Mouse (Mus musculus): ENCODE data around the gene Rapsn. TPM values are rescaled to one million over a fixed set of nuclear protein-coding genes. Genes with fewer than 3 reads are reported as not detected.
"Not testable (repeated sequence)": the region's sequence is repeated elsewhere in the genome, so short reads cannot be mapped to it uniquely, and the experiment has no call there.

Gene Rapsn
- polyA plus RNA-seq, 1 experiment = 10.3 TPM

DNA sequence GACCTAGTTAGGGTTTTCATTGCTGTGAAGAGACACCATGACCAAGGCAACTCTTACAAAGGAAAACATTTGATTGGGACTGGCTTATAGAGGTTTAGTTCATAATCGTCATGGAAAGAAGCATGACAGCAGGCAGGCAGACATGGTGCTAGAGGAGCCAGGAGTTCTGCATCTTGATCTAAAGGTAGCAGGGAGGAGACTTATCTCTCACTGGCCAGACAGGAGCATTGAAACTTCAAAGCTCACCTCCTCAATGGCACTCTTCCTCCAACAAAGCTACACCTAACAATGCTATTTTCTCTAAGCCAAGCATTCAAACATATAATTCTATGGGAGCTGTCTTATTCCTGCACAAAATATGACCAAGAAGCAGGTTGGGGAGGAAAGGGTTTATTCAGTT, 8.9 kb upstream of the Rapsn start:
- Histone ChIP-seq H3K4me3 (ENCODE audit: insufficient read depth, low read length) (no peak overlapping the region), H3K27ac (ENCODE audit: insufficient read depth, low read depth, low read length) (no peak overlapping the region), H3K4me1 (ENCODE audit: control insufficient read depth, insufficient read depth, low read length) (peaks cover 7% of the 10 kb centered on the region)
- no peak for TF ChIP-seq POLR2A (IDR thresholded peaks at IDR 0.05; ENCODE audit: borderline replicate concordance, low read depth, low read length)
- no peak for TF ChIP-seq CTCF (IDR thresholded peaks at IDR 0.05; ENCODE audit: low read depth, low read length)

DNA sequence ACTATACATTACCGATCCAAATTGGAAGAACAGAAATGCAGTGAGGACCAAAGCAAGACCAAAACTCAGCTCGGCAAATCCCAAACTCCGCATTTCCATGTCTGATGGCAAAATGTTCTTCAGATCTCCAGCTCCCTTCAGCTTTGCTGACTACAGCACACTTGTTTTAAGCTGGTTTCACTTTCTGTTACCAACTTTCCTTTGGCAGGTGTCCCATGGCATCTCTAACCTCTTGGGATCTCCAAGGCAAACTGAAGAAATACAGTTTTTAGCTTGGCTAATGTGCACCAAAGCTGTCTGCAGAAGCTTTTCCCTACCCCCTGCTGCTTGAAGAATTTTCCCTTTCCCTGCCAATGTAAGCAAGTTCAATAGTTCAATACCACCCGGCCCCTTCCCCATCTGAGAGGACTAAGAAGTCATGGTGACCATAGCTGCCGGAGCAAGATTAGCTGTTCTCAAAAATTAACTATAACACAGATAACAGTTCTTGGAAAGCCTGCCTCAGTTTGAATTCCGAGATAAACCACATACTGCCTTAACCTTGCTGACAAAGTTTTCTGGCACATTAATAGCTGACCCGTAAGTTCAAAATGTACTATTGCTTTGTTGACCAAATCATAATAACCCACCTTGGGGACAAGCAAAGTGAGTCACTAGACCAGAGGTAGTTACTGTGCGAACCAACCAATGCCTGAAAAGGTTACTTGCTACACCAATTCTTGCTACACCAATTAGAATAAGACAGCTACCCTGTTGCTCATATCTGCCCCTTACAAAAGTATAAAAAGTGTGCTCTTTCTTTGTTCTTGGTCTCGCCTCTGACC, 7.8 kb upstream of the Rapsn start:
- H3K4me1 ChIP-seq (ENCODE audit: control insufficient read depth, insufficient read depth, low read length) = peaks cover 7% of the 10 kb centered on the region
- no peak for TF ChIP-seq POLR2A (IDR thresholded peaks at IDR 0.05; ENCODE audit: borderline replicate concordance, low read depth, low read length)
- TF ChIP-seq CTCF (IDR thresholded peaks at IDR 0.05; ENCODE audit: low read depth, low read length) = no peak
- H3K4me3 ChIP-seq (ENCODE audit: insufficient read depth, low read length) = no peak overlapping the region
- no peak overlapping the region for H3K27ac ChIP-seq (ENCODE audit: insufficient read depth, low read depth, low read length)

DNA sequence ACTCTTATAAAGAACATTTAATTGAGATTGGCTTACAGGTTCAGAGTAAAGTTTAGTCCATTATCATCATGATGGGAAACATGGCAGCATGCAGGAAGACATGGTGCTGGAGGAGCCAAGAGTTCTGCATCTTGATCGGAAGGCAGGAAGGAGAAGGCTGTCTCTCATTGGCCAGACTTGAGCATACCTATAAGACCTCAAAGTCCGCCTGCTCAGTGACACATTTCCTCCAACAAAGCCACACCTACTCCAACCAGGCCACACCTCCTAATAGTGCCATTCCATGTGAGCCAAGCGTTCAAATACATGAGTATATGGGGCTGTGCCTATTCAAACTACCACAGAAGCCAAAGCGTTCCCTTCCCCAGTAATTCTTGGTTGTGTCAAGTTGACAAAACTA, 4.2 kb upstream of the Rapsn start:
- TF ChIP-seq CTCF (IDR thresholded peaks at IDR 0.05; ENCODE audit: low read depth, low read length) (no peak), POLR2A (IDR thresholded peaks at IDR 0.05; ENCODE audit: borderline replicate concordance, low read depth, low read length) (no peak)
- Histone ChIP-seq H3K27ac (ENCODE audit: insufficient read depth, low read depth, low read length) (no peak overlapping the region), H3K4me1 (ENCODE audit: control insufficient read depth, insufficient read depth, low read length) (peaks cover 6% of the 10 kb centered on the region), H3K4me3 (ENCODE audit: insufficient read depth, low read length) (no peak overlapping the region)

DNA sequence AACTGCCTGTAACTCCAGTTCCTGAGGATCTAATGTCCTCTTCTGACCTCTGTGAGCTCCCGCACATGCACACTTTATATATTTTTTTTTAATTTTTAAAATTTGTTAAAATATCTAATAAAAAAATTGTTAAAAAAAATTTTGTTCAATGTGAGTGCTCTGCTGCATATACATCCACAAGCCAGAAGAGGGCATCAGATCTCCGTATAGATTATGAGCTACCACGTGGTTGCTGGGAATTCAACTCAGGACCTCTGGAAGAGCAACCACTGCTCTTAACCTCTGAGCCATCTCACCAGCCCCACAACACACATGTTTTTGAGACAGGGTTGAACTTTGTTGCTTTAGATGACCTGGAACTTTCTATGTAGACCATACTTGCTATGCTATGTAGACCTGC, 2.4 kb upstream of the Rapsn start:
- no peak overlapping the region for H3K27ac ChIP-seq (ENCODE audit: insufficient read depth, low read depth, low read length)
- H3K4me3 ChIP-seq (ENCODE audit: insufficient read depth, low read length) = no peak overlapping the region
- no peak for TF ChIP-seq CTCF (IDR thresholded peaks at IDR 0.05; ENCODE audit: low read depth, low read length)
- TF ChIP-seq POLR2A (IDR thresholded peaks at IDR 0.05; ENCODE audit: borderline replicate concordance, low read depth, low read length) = no peak
- no peaks in the 10 kb centered on the region for H3K4me1 ChIP-seq (ENCODE audit: control insufficient read depth, insufficient read depth, low read length)

DNA sequence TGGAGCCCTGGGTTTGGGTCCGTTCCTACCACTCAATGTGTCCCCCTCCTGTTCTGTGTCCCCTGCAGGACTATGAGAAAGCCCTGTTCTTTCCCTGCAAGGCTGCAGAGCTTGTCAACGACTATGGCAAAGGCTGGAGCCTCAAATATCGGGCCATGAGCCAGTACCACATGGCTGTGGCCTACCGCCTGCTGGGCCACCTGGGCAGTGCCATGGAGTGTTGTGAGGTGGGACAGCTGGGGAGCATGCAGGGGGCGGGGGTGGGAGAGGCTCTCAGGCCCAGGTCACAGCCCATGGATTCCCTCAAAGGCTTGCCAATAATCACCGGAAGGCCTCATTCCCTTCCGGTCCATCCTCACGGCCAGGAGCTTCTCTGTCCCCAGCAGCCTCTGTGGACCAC, 6.4 kb downstream of the Rapsn start:
- TF ChIP-seq CTCF (IDR thresholded peaks at IDR 0.05; ENCODE audit: low read depth, low read length) (no peak), POLR2A (IDR thresholded peaks at IDR 0.05; ENCODE audit: borderline replicate concordance, low read depth, low read length) (no peak)
- H3K4me1 ChIP-seq (ENCODE audit: control insufficient read depth, insufficient read depth, low read length) = peaks cover 11% of the 10 kb centered on the region
- H3K27ac ChIP-seq (ENCODE audit: insufficient read depth, low read depth, low read length) = no peak overlapping the region
- H3K4me3 ChIP-seq (ENCODE audit: insufficient read depth, low read length) = no peak overlapping the region

DNA sequence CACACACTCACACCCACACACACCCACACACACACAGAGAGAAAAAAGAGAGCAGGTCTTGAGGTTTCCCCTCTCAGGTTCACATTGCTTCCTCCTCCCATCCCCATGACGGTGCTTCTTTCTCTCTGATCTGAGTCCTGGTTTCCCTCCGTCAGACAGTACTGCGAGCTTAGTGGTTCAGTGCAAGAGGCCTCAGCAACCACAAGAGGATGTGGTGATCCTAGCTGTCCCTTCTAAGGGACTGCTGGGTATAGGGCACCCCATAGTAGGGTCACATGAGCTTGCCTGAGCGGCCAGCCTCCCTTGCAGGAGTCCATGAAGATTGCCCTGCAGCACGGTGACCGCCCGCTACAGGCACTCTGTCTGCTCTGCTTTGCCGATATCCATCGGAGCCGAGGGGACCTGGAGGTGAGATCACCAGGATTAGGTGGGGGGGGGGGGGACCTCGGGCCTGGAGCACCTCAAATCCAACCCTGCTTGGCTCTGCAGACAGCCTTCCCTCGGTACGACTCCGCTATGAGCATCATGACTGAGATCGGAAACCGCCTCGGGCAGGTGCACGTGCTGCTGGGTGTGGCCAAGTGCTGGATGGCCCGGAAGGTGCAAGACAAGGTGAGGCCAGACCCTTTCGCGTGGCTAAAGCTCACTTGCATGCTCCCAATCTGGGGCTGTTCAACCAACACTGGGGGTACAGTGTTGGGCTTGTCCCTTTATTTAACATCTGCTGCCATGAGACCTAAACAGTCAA, 7.4 kb downstream of the Rapsn start:
- no peak overlapping the region for H3K27ac ChIP-seq (ENCODE audit: insufficient read depth, low read depth, low read length)
- peaks cover 11% of the 10 kb centered on the region for H3K4me1 ChIP-seq (ENCODE audit: control insufficient read depth, insufficient read depth, low read length)
- no peak for TF ChIP-seq POLR2A (IDR thresholded peaks at IDR 0.05; ENCODE audit: borderline replicate concordance, low read depth, low read length)
- no peak for TF ChIP-seq CTCF (IDR thresholded peaks at IDR 0.05; ENCODE audit: low read depth, low read length)
- H3K4me3 ChIP-seq (ENCODE audit: insufficient read depth, low read length) = no peak overlapping the region

DNA sequence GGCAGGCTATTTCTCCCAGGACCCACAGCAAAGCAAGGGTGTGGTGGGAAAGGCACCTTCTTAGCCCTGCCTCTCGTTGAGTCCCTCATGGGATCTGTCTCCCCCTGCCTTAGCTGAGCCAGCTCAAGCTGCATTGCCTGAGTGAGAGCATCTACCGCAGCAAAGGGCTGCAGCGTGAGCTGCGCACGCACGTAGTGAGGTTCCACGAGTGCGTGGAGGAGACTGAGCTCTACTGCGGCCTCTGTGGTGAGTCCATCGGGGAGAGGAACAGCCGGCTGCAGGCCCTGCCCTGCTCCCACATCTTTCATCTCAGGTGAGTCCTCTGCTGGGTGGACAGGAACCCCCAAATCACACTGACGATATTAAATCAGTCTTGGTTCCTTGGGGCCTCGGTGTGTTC, 9.3 kb downstream of the Rapsn start:
- TF ChIP-seq CTCF (IDR thresholded peaks at IDR 0.05; ENCODE audit: low read depth, low read length) = no peak
- TF ChIP-seq POLR2A (IDR thresholded peaks at IDR 0.05; ENCODE audit: borderline replicate concordance, low read depth, low read length) = no peak
- Histone ChIP-seq H3K4me1 (ENCODE audit: control insufficient read depth, insufficient read depth, low read length) (peaks cover 11% of the 10 kb centered on the region), H3K4me3 (ENCODE audit: insufficient read depth, low read length) (no peak overlapping the region), H3K27ac (ENCODE audit: insufficient read depth, low read depth, low read length) (no peak overlapping the region)

DNA sequence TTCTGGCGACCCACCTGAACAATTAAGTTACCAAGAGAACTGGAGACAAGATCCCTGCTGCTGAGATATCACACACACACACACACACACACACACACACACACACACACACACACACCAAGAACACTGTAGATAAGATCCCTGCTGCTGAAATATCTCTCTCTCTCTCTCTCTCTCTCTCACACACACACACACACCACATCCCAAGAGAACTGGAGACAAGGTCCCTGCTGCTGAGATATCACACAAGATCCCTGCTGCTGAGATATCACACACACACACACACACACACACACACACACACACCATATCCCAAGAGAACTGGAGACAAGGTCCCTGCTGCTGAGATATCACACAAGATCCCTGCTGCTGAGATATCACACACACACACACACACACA, 10.4 kb downstream of the Rapsn start:
- not testable (repeated sequence) for H3K4me3 ChIP-seq (ENCODE audit: insufficient read depth, low read length); H3K27ac ChIP-seq (ENCODE audit: insufficient read depth, low read depth, low read length)
- peaks cover 11% of the 10 kb centered on the region for H3K4me1 ChIP-seq (ENCODE audit: control insufficient read depth, insufficient read depth, low read length)

DNA sequence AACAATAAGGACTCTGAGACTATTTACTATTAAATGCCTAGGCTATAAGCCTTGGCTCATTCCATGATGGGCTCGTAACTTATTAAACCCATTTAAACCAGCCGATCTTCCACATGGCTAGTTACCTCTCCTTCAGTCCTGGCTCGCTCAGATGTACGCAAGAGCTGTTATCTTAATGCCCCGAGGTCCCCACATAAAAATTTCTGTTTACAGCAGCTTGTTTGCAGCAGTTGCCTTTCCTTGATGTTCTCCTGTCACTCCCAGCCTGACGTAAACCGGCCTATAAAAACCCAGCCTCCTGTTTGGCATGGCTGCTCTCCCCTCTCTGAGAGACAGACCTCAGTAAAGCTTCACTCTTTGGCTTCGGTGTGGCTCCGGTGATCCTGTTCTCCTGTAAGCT, 11.9 kb downstream of the Rapsn start:
- Histone ChIP-seq H3K4me1 (ENCODE audit: control insufficient read depth, insufficient read depth, low read length) (peaks cover 13% of the 10 kb centered on the region), H3K27ac (ENCODE audit: insufficient read depth, low read depth, low read length) (no peak overlapping the region), H3K4me3 (ENCODE audit: insufficient read depth, low read length) (no peak overlapping the region)
- no peak for TF ChIP-seq CTCF (IDR thresholded peaks at IDR 0.05; ENCODE audit: low read depth, low read length)
- no peak for TF ChIP-seq POLR2A (IDR thresholded peaks at IDR 0.05; ENCODE audit: borderline replicate concordance, low read depth, low read length)

DNA sequence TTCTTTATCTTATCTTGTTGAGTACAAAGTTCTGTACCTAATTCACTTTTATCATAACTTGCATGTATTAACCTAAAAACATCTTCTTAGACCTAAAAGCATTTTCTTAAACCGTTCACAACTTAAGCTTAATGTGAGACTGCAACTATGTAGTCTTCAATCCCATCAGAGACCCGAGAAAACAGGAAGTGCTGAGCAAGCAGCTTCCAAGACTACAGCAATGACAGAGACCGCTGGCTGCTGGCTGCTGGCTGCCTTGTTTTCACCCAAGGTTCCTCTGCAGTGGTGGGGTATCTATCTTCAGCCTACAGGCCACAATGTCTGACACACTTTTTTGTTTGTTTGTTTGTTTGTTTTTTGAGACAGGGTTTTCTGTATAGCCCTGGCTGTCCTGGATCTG, 16.5 kb downstream of the Rapsn start:
- Histone ChIP-seq H3K4me1 (ENCODE audit: control insufficient read depth, insufficient read depth, low read length) (peaks cover 14% of the 10 kb centered on the region), H3K27ac (ENCODE audit: insufficient read depth, low read depth, low read length) (peak overlapping the region; percentile 87), H3K4me3 (ENCODE audit: insufficient read depth, low read length) (no peak overlapping the region)
- no peak for TF ChIP-seq CTCF (IDR thresholded peaks at IDR 0.05; ENCODE audit: low read depth, low read length)
- TF ChIP-seq POLR2A (IDR thresholded peaks at IDR 0.05; ENCODE audit: borderline replicate concordance, low read depth, low read length) = no peak
